Mouse (Mus musculus) CH12.LX (cell line): ENCODE measurements around the gene Necap2. TPM values are rescaled to one million over a fixed set of nuclear protein-coding genes. Genes with fewer than 3 reads are reported as not detected.
A peak's percentile ranks its signal among the peaks of the same experiment; 100 is the strongest.

Experiments
- DNase-seq: peaks from one replicate; pipeline ENCODE4 v3.0.0-alpha.2; 2013; ENCODE audit errors: extremely low read depth
- H3K27ac ChIP-seq: 2 replicates; pipeline ENCODE4 v1.5.1; 2012; ENCODE audit warnings: low read depth, mild to moderate bottlenecking, control low read depth, moderate library complexity; ENCODE audit not compliant: insufficient read depth
- H3K27me3 ChIP-seq: replicated peaks from 2 replicates; pipeline ENCODE3; 2012; ENCODE audit warnings: inconsistent platforms
- H3K36me3 ChIP-seq, 2 experiments: replicated peaks in 1 of 2; 2 replicates each; pipeline versions ENCODE3 to v1.6.1; 2012; ENCODE audit warnings: inconsistent platforms in 1 of 2, low read length in 1 of 2, mild to moderate bottlenecking in 1 of 2, mixed read lengths in 1 of 2, moderate library complexity in 1 of 2; ENCODE audit not compliant: control insufficient read depth in 1 of 2, insufficient read depth in 1 of 2
- H3K4me1 ChIP-seq, 2 experiments: 2 replicates each; pipeline ENCODE4 v1.6.1; 2012; ENCODE audit warnings: inconsistent platforms in 1 of 2, moderate library complexity in 1 of 2; ENCODE audit not compliant: insufficient read depth in 2 of 2, control insufficient read depth in 1 of 2
- H3K4me2 ChIP-seq: 2 replicates; pipeline ENCODE4 v1.6.1; 2012; ENCODE audit warnings: low read depth, mild to moderate bottlenecking, control low read depth; ENCODE audit not compliant: poor library complexity, insufficient read depth, severe bottlenecking
- H3K4me3 ChIP-seq, 3 experiments: fragments of 150-350 bp in 1 of 3; sonication (generic) in 1 of 3; replicated peaks in 1 of 3; 2 replicates each; pipeline versions ENCODE3 to v1.5.1; 2011 to 2012; ENCODE audit warnings: low read depth in 2 of 3, low read length in 2 of 3, mild to moderate bottlenecking in 2 of 3, moderate library complexity in 2 of 3, control low read depth in 1 of 3, improper control_type of control experiment in 1 of 3, inconsistent platforms in 1 of 3, mixed read lengths in 1 of 3; ENCODE audit not compliant: poor library complexity in 1 of 3
- H3K79me2 ChIP-seq: replicated peaks from 2 replicates; pipeline ENCODE4 v1.6.1; 2012; ENCODE audit warnings: mild to moderate bottlenecking, moderate library complexity; ENCODE audit not compliant: control insufficient read depth, poor library complexity, insufficient read depth, severe bottlenecking; ENCODE audit errors: extremely low read depth
- H3K9ac ChIP-seq: 2 replicates; pipeline ENCODE4 v1.6.1; 2012; ENCODE audit warnings: low read depth, mild to moderate bottlenecking, control low read depth, moderate library complexity; ENCODE audit not compliant: insufficient read depth
- H3K9me3 ChIP-seq: replicated peaks from 2 replicates; pipeline ENCODE3; 2012; ENCODE audit warnings: low read length, inconsistent platforms, mixed read lengths
- BHLHE40 ChIP-seq: IDR thresholded peaks from 2 replicates; pipeline ENCODE4 v1.6.1; 2011; ENCODE audit warnings: mild to moderate bottlenecking, low read depth, low read length, improper control_type of control experiment
- CTCF ChIP-seq, 2 experiments: IDR thresholded peaks in 1 of 2; conservative IDR thresholded peaks in 1 of 2; 2 replicates each; pipeline ENCODE4 v1.5.1; 2011 to 2012; ENCODE audit warnings: low read depth in 2 of 2, low read length in 2 of 2, improper control_type of control experiment in 1 of 2, inconsistent platforms in 1 of 2, mild to moderate bottlenecking in 1 of 2, moderate library complexity in 1 of 2
- E2F4 ChIP-seq: IDR thresholded peaks from 2 replicates; pipeline ENCODE4 v1.6.1; 2011; ENCODE audit warnings: low read depth, low read length, improper control_type of control experiment; ENCODE audit not compliant: insufficient replicate concordance
- IRF4 ChIP-seq: IDR thresholded peaks from 2 replicates; pipeline ENCODE4 v1.6.1; 2014; ENCODE audit warnings: low read depth, mild to moderate bottlenecking, inconsistent platforms, low read length, improper control_type of control experiment
- MAZ ChIP-seq: IDR thresholded peaks from 2 replicates; pipeline ENCODE4 v1.6.1; 2012; ENCODE audit warnings: low read depth, mild to moderate bottlenecking, inconsistent platforms, low read length, improper control_type of control experiment, moderate library complexity
- MEF2A ChIP-seq: IDR thresholded peaks from 2 replicates; pipeline ENCODE4 v1.6.1; 2014; ENCODE audit warnings: low read depth, mild to moderate bottlenecking, inconsistent platforms, low read length, improper control_type of control experiment, borderline replicate concordance
- NELFE ChIP-seq: IDR thresholded peaks from 2 replicates; pipeline ENCODE4 v1.6.1; 2011; ENCODE audit warnings: low read depth, low read length, improper control_type of control experiment
- PAX5 ChIP-seq: IDR thresholded peaks from 2 replicates; pipeline ENCODE4 v1.6.1; 2012; ENCODE audit warnings: low read length, inconsistent platforms, mixed read lengths
- POLR2AphosphoS2 ChIP-seq: IDR thresholded peaks from 2 replicates; pipeline ENCODE4 v1.6.1; 2011; ENCODE audit warnings: low read depth, low read length, improper control_type of control experiment
- RAD21 ChIP-seq: IDR thresholded peaks from 2 replicates; pipeline ENCODE4 v1.6.1; 2011; ENCODE audit warnings: low read depth, mild to moderate bottlenecking, low read length, improper control_type of control experiment, moderate library complexity
- SMC3 ChIP-seq: IDR thresholded peaks from 2 replicates; pipeline ENCODE4 v1.6.1; 2011; ENCODE audit warnings: low read depth, low read length, improper control_type of control experiment
- TBP ChIP-seq: conservative IDR thresholded peaks from 2 replicates; pipeline ENCODE4 v1.6.1; 2011; ENCODE audit warnings: low read depth, low read length, improper control_type of control experiment
- TCF12 ChIP-seq: IDR thresholded peaks from 2 replicates; pipeline ENCODE4 v1.6.1; 2014; ENCODE audit warnings: low read depth, mild to moderate bottlenecking, inconsistent platforms, low read length, improper control_type of control experiment
- USF1 ChIP-seq: IDR thresholded peaks from 2 replicates; pipeline ENCODE4 v1.6.1; 2014; ENCODE audit warnings: low read depth, mild to moderate bottlenecking, inconsistent platforms, low read length, improper control_type of control experiment
- USF2 ChIP-seq: conservative IDR thresholded peaks from 2 replicates; pipeline ENCODE4 v1.6.1; 2011; ENCODE audit warnings: low read depth, low read length, improper control_type of control experiment
- ZKSCAN1 ChIP-seq: IDR thresholded peaks from 2 replicates; pipeline ENCODE4 v1.6.1; 2012; ENCODE audit warnings: low read depth, inconsistent platforms, low read length, improper control_type of control experiment, borderline replicate concordance
- ZNF384 ChIP-seq: IDR thresholded peaks from 2 replicates; pipeline ENCODE4 v1.6.1; 2012; ENCODE audit warnings: low read depth, low read length, improper control_type of control experiment, inconsistent platforms
- dilution Hi-C: fragments of 300-500 bp; cut with MboI; formaldehyde crosslinking; loops from 2 replicates; pipeline ENCODE4 v1.14.3; 2020; ENCODE audit warnings: low sequenced_read_pairs; ENCODE audit not compliant: extremely low pct_unique_long_range_greater_than_20kb, extremely low pct_ligation_motif_present
- in situ Hi-C: fragments of 300-500 bp; cut with MboI; formaldehyde crosslinking; loops from 3 replicates; pipeline ENCODE4 v1.14.3; 2019; ENCODE audit warnings: low sequenced_read_pairs, low pct_ligation_motif_present, low pct_unique_long_range_greater_than_20kb, mixed read lengths
- polyA plus RNA-seq: library from polyadenylated mRNA; unstranded; fragments of >175 nt; gene quantifications from 2 replicates; pipeline ENCODE4 v1.2.1, GENCODE M21; 2012; ENCODE audit warnings: low read depth; ENCODE audit not compliant: insufficient read length
- total RNA-seq, 2 experiments: library from RNA; depleted of rRNA; stranded (reverse); fragments of 300-350 nt in 1 of 2; fragments of >200 nt in 1 of 2; gene quantifications; 2 replicates each; pipeline ENCODE4 v1.2.3; 2012 to 2014

Necap2 gene
- total and polyA plus RNA-seq, 3 experiments: 32.6 to 41.7 (median 34.8) TPM

GRCm38 (mm10) chr4:141072502-141072901 lies 5.7 kb downstream of the Necap2 start:
- DNase-seq: no peak
- TF ChIP-seq ZNF384 (no peak), MEF2A (no peak), USF2 (no peak), PAX5 (no peak), RAD21 (no peak), POLR2AphosphoS2 (no peak), E2F4 (no peak), ZKSCAN1 (no peak), CTCF (conservative IDR thresholded peaks at IDR 0.05 in 1 of 2, IDR thresholded peaks at IDR 0.05 in 1 of 2; ENCODE audit: low read depth in 2 of 2, low read length in 2 of 2) (no peak), USF1 (no peak), NELFE (no peak), BHLHE40 (no peak), TCF12 (no peak), IRF4 (no peak), MAZ (no peak), TBP (no peak)
- Histone ChIP-seq H3K27me3 (no peaks in the 10 kb centered on the region), H3K36me3 (peaks cover 73 to 79% of the 10 kb centered on the region in 2 experiments), H3K4me3 (no peak overlapping the region), H3K27ac (no peak overlapping the region), H3K4me2 (no peak overlapping the region), H3K9me3 (no peaks in the 10 kb centered on the region), H3K4me1 (peaks cover 6 to 24% of the 10 kb centered on the region in 2 experiments; a peak in 3 of 4 replicates), H3K79me2 (peaks cover 24% of the 10 kb centered on the region), H3K9ac (no peak overlapping the region)
- dilution Hi-C loops: no loop called here
- in situ Hi-C loops: no loop called here

DNA sequence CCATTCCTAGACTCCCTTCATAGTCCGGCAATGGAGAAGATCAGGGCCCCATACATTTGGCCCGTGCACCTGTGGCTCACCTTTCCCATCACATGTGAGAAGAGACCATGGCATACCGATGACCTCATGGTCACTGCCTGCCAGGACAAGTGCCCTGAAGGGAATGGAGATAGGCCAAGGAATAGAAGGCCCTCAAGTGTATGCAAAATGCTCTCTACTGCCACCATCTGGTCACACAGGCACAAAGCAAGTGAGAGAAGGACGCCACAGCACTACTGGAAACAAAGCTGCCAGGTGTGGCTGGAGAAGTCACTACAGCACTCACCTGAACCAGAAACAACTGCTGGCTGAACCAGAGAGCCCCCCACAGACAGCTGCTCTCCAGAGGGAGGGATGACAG lies 8.4 kb downstream of the Necap2 start:
- Histone ChIP-seq H3K27me3 (no peaks in the 10 kb centered on the region), H3K9me3 (no peaks in the 10 kb centered on the region), H3K4me2 (no peak overlapping the region), H3K79me2 (0 out of 2 replicates have a peak, but pooled peaks cover 2% of the 10 kb centered on the region), H3K9ac (no peak overlapping the region), H3K4me3 (no peak overlapping the region), H3K27ac (no peak overlapping the region), H3K36me3 (peaks cover 88 to 96% of the 10 kb centered on the region in 2 experiments), H3K4me1 (peaks cover 0 to 6% of the 10 kb centered on the region in 2 experiments; a peak in 1 of 4 replicates)
- dilution Hi-C loops: no loop called here
- peak; percentile 59 for DNase-seq
- peak; percentile 74 to 96 for TF ChIP-seq CTCF (conservative IDR thresholded peaks at IDR 0.05 in 1 of 2, IDR thresholded peaks at IDR 0.05 in 1 of 2; ENCODE audit: low read depth in 2 of 2, low read length in 2 of 2)
- no peak for TF ChIP-seq ZNF384
- TF ChIP-seq SMC3: peak; percentile 39
- in situ Hi-C loops: no loop called here
